Comparison of ENCODE assay signal across 13 mouse cellular contexts in genomic region chr2:93941670-93942069, GRCm38 (mm10). TPM values are rescaled to one million over a fixed set of nuclear protein-coding genes. Genes with fewer than 3 reads are reported as not detected.
A peak's percentile ranks its signal among the peaks of the same experiment; 100 is the strongest.
DNase-seq lines count a peak whose midpoint lies in the region; ATAC-seq lines count a peak whose summit lies in the region.
"Had no signal": no experiment of that assay in that cellular context is flagged by ENCODE, and none has a peak within 500 bp of the region (broad histone marks: within the 10 kb centered on the region; RNA-seq: fewer than 3 reads in every experiment).

No protein-coding gene starts in this region.

- DNase-seq in embryonic facial prominence, embryonic 14.5 days (ENCODE audit: low spot score), result peak; percentile 41
- DNase-seq in embryonic facial prominence, embryonic 10.5 days (ENCODE audit: low spot score), result no peak
- peak; percentile 15 for DNase-seq in right cerebral cortex, postnatal 14 days
- DNase-seq in right cerebral cortex, adult 18-20 months, result no peak
- no peak for DNase-seq in thymus, postnatal 36 days
- DNase-seq in MN1 (ENCODE audit: low spot score), result no peak
- DNase-seq: gastrocnemius, postnatal 10 days had no signal

- no peaks in the 10 kb centered on the region for H3K9me3 ChIP-seq in embryonic facial prominence, embryonic 14.5 days (ENCODE audit: control insufficient read depth, low read length)
- H3K9me3 ChIP-seq in embryonic facial prominence, embryonic 10.5 days, result peaks cover 7% of the 10 kb centered on the region; the same call in 1 of the 2 replicates
- no peaks in the 10 kb centered on the region for H3K9me3 ChIP-seq in lung, embryonic 15.5 days

- H3K4me1 ChIP-seq in embryonic facial prominence, embryonic 14.5 days (ENCODE audit: control insufficient read depth, insufficient read depth, low read length), result no peaks in the 10 kb centered on the region
- H3K4me1 ChIP-seq in embryonic facial prominence, embryonic 10.5 days, result 0 out of 2 replicates have a peak, but pooled peaks cover 2% of the 10 kb centered on the region
- H3K4me1 ChIP-seq in lung, embryonic 15.5 days, result peaks cover 13% of the 10 kb centered on the region

- H3K27me3 ChIP-seq in embryonic facial prominence, embryonic 14.5 days (replicated peaks; ENCODE audit: control insufficient read depth, insufficient read depth, low read length), result no peaks in the 10 kb centered on the region
- no peaks in the 10 kb centered on the region for H3K27me3 ChIP-seq in embryonic facial prominence, embryonic 10.5 days (replicated peaks; ENCODE audit: low read depth, poor library complexity, severe bottlenecking)
- H3K27me3 ChIP-seq in lung, embryonic 15.5 days, result no peaks in the 10 kb centered on the region

- ATAC-seq in embryonic facial prominence, embryonic 14.5 days (ENCODE audit: low read depth), result no peak
- ATAC-seq in lung, embryonic 15.5 days (ENCODE audit: borderline replicate concordance, extremely low read depth, low FRiP score, low TSS enrichment), result peak; percentile 52; the same call in 1 of the 2 replicates
- ATAC-seq in monocyte, adult 5-6 weeks (replicated peaks; ENCODE audit: insufficient number of reproducible peaks, low FRiP score, low TSS enrichment, poor library complexity, severe bottlenecking), result no peak

- H3K4me3 ChIP-seq in embryonic facial prominence, embryonic 14.5 days (ENCODE audit: low read depth, low read length), result no peak overlapping the region
- H3K4me3 ChIP-seq in embryonic facial prominence, embryonic 10.5 days, result no peak overlapping the region
- H3K4me3 ChIP-seq in lung, embryonic 15.5 days, result no peak overlapping the region
- H3K4me3 ChIP-seq: myocyte had no signal

- H3K4me2 ChIP-seq in embryonic facial prominence, embryonic 14.5 days (ENCODE audit: low read depth, low read length), result no peak overlapping the region
- peak overlapping the region; percentile 18; the same call in 1 of the 2 replicates for H3K4me2 ChIP-seq in lung, embryonic 15.5 days

- no peak overlapping the region for H3K9ac ChIP-seq in embryonic facial prominence, embryonic 14.5 days (ENCODE audit: low read depth, low read length)
- H3K9ac ChIP-seq in lung, embryonic 15.5 days, result no peak overlapping the region

- no peaks in the 10 kb centered on the region for H3K36me3 ChIP-seq in embryonic facial prominence, embryonic 14.5 days (ENCODE audit: control insufficient read depth, insufficient read depth, low read length)
- H3K36me3 ChIP-seq in embryonic facial prominence, embryonic 10.5 days (replicated peaks), result no peaks in the 10 kb centered on the region
- no peaks in the 10 kb centered on the region for H3K36me3 ChIP-seq in lung, embryonic 15.5 days

- WGBS in embryonic facial prominence, embryonic 14.5 days, result 59% methylated on average over 11 of the region's 11 CpGs
- whole genome bisulfite sequencing in embryonic facial prominence, embryonic 10.5 days, result 85% methylated on average over 11 of the region's 11 CpGs
- WGBS in lung, embryonic 15.5 days, result 21% methylated on average over 11 of the region's 11 CpGs

- H3K27ac ChIP-seq in embryonic facial prominence, embryonic 14.5 days (replicated peaks; ENCODE audit: low read depth, low read length), result no peak overlapping the region
- H3K27ac ChIP-seq in embryonic facial prominence, embryonic 10.5 days (replicated peaks), result no peak overlapping the region
- no peak overlapping the region for H3K27ac ChIP-seq in lung, embryonic 15.5 days
- H3K27ac ChIP-seq: macrophage had no signal

RNA-seq across cellular contexts. Expression of gene Gm13889, which starts 15.3 kb away (rescaled TPM):
- 6.9 and 10.6 TPM in 2 replicates for polyA plus RNA-seq in embryonic facial prominence, embryonic 14.5 days (2014; fragmentation: Nextera tagmentation; extraction: Ambion mirVana)
- 1.9 and 2.4 TPM in 2 replicates for polyA plus RNA-seq in embryonic facial prominence, embryonic 10.5 days (2016; fragmentation: Nextera tagmentation; extraction: Ambion mirVana)
- 32.1 and 32.4 TPM in 2 replicates for polyA plus RNA-seq in lung, embryonic 15.5 days (2015; fragmentation: Nextera tagmentation; extraction: Ambion mirVana)
- not detected in 3 replicates for total RNA-seq in monocyte, adult 5-6 weeks (2017)
- polyA plus RNA-seq: macrophage had no signal

RNA-seq across cellular contexts. Expression of gene Gm27027, which starts 54.5 kb away (rescaled TPM):
- polyA plus RNA-seq in embryonic facial prominence, embryonic 14.5 days (2014; fragmentation: Nextera tagmentation; extraction: Ambion mirVana), result not detected in 2 replicates
- polyA plus RNA-seq in embryonic facial prominence, embryonic 10.5 days (2016; fragmentation: Nextera tagmentation; extraction: Ambion mirVana), result not detected in 2 replicates
- not detected in 2 replicates for polyA plus RNA-seq in lung, embryonic 15.5 days (2015; fragmentation: Nextera tagmentation; extraction: Ambion mirVana)
- total RNA-seq in monocyte, adult 5-6 weeks (2017), result not detected in 3 replicates
- total RNA-seq: left cerebral cortex, postnatal 25 days had no signal
- polyA plus RNA-seq: macrophage; myocyte; thymus, postnatal 0 days had no signal

Comparison
In these comparisons a context has a peak if more than half of its experiments do, and no peak if none do; other contexts are left out.
1. DNase-seq: peak in embryonic facial prominence, embryonic 14.5 days (single experiment) and right cerebral cortex, postnatal 14 days (single experiment); none in embryonic facial prominence, embryonic 10.5 days (single experiment), right cerebral cortex, adult 18-20 months (single experiment), thymus, postnatal 36 days (0 of 2) and MN1 (single experiment).